Mouse (Mus musculus) forebrain, embryonic 11.5 days (tissue): Measurements from ENCODE around the gene Ubxn7. TPM values are rescaled to one million over a fixed set of nuclear protein-coding genes. Genes with fewer than 3 reads are reported as not detected.

Experiments used
- ATAC-seq: fragments of 200-750 bp; cut with Nextera tagmentation; replicated peaks from 2 replicates; pipeline ENCODE4 v1.8.0; 2017; ENCODE audit warnings: moderate TSS enrichment; ENCODE audit not compliant: low FRiP score
- DNase-seq: peaks from one replicate; pipeline ENCODE4 v3.0.0-alpha.2; 2017; ENCODE audit warnings: low spot score
- H3K27ac ChIP-seq: fragments of 300-500 bp; sonication (generic); 2 replicates; pipeline ENCODE4 v1.5.1; 2014; ENCODE audit warnings: low read depth, low read length
- H3K27me3 ChIP-seq: fragments of 300-500 bp; sonication (generic); 2 replicates; pipeline ENCODE4 v1.6.1; 2014; ENCODE audit warnings: mild to moderate bottlenecking, low read length, mixed read lengths; ENCODE audit not compliant: control insufficient read depth, insufficient read depth
- H3K36me3 ChIP-seq: fragments of 300-500 bp; sonication (generic); 2 replicates; pipeline ENCODE4 v1.6.1; 2014; ENCODE audit warnings: mild to moderate bottlenecking, low read length, moderate library complexity, mixed read lengths; ENCODE audit not compliant: control insufficient read depth, insufficient read depth
- H3K4me1 ChIP-seq: fragments of 300-500 bp; sonication (generic); replicated peaks from 2 replicates; pipeline ENCODE4 v1.6.1; 2014; ENCODE audit warnings: low read length, mixed read lengths; ENCODE audit not compliant: control insufficient read depth, insufficient read depth
- H3K4me2 ChIP-seq: fragments of 300-500 bp; sonication (generic); 2 replicates; pipeline ENCODE4 v1.6.1; 2014; ENCODE audit warnings: low read depth, mild to moderate bottlenecking, low read length, moderate library complexity, mixed read lengths; ENCODE audit not compliant: severe bottlenecking
- H3K4me3 ChIP-seq: fragments of 300-500 bp; sonication (generic); 2 replicates; pipeline ENCODE4 v1.5.1; 2014; ENCODE audit warnings: low read depth, low read length
- H3K9ac ChIP-seq: fragments of 300-500 bp; sonication (generic); 2 replicates; pipeline ENCODE4 v1.6.1; 2014; ENCODE audit warnings: low read length
- H3K9me3 ChIP-seq: fragments of 300-500 bp; sonication (generic); 2 replicates; pipeline ENCODE4 v1.6.1; 2016; ENCODE audit warnings: low read length, mixed read lengths; ENCODE audit not compliant: control insufficient read depth
- WGBS: fragments of 180-500 bp; shearing (Covaris S2); extraction: QIAGEN DNeasy Blood & Tissue Kit; methylation state at CpG from one replicate; pipeline ENCODE4 v1.1.7; 2014; 5-methylcytosine and 5-hydroxymethylcytosine counted together
- polyA plus RNA-seq: library from polyadenylated mRNA; unstranded; fragments of >200 nt; fragmentation: Nextera tagmentation; extraction: Ambion mirVana; gene quantifications from 2 replicates; pipeline ENCODE4 v1.2.1, GENCODE M21; 2014

The Ubxn7 gene
- polyA plus RNA-seq, 1 experiment from 2014 or later: 28.8 TPM

DNA sequence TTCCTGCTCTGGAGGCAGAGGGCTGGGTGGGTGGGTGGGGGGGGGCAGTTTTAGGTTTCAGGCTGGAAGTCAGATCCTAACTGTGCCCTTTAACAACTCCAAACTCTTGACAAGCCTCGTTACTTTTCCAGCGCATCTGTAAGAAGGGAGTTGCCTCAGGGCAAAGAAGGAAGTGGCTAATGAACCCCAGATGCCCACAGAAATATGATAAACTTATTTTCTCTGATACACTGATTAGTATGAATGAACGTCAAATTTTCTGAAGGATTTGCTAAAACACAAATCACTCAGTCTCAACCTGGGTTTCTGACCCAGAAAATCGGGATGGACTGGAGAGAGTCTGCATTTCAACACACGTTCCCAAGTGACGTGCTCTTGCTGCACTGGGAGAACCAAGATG lies 74.6 kb downstream of the Ubxn7 start:
- Histone ChIP-seq H3K4me3 (no peak overlapping the region), H3K9me3 (no peaks in the 10 kb centered on the region), H3K27ac (no peak overlapping the region), H3K9ac (no peak overlapping the region), H3K4me2 (no peak overlapping the region), H3K36me3 (no peaks in the 10 kb centered on the region), H3K27me3 (no peaks in the 10 kb centered on the region), H3K4me1 (no peaks in the 10 kb centered on the region)
- DNase-seq (no peak), ATAC-seq (no peak)
- WGBS: 71% methylated on average over 6 of the region's 6 CpGs

DNA sequence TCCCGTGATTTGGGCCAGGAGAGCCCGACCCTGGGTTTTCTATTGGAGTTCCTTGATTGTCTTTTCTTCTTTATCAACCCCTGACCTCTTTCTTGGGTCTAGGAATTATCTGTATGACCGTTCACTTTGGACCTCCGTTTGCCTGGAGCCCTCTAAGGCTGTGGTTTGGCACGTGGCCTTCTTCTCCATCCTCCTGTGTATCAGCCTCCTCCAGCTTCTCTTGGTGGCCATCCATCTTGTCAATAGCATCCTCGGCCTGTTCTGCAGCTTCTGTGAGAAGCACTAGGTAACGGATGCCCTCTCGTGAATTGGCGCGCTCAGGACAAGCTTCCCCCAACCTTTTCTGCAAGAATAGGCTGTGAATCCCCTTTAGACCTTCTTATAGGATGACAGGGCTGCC lies 75.7 kb downstream of the Ubxn7 start:
- H3K4me2 ChIP-seq: no peak overlapping the region
- ATAC-seq: no peak
- no peaks in the 10 kb centered on the region for H3K4me1 ChIP-seq
- H3K9ac ChIP-seq: no peak overlapping the region
- H3K9me3 ChIP-seq: no peaks in the 10 kb centered on the region
- no peaks in the 10 kb centered on the region for H3K27me3 ChIP-seq
- no peak for DNase-seq
- WGBS: 86% methylated on average over 10 of the region's 10 CpGs
- no peaks in the 10 kb centered on the region for H3K36me3 ChIP-seq
- H3K27ac ChIP-seq: no peak overlapping the region
- H3K4me3 ChIP-seq: no peak overlapping the region

- no peak overlapping the region for H3K4me2 ChIP-seq
- ATAC-seq: no peak
- H3K27ac ChIP-seq: no peak overlapping the region
- DNase-seq: no peak
- no peaks in the 10 kb centered on the region for H3K9me3 ChIP-seq
- 50% methylated on average over 1 of the region's 1 CpGs for WGBS
- no peaks in the 10 kb centered on the region for H3K36me3 ChIP-seq
- no peak overlapping the region for H3K4me3 ChIP-seq
- H3K4me1 ChIP-seq: 0 out of 2 replicates have a peak, but pooled peaks cover 3% of the 10 kb centered on the region
- no peak overlapping the region for H3K9ac ChIP-seq
- H3K27me3 ChIP-seq: no peaks in the 10 kb centered on the region
These were observed 85.4 kb downstream of the Ubxn7 start for GRCm38 (mm10) chr16:32417457-32417856.

DNA sequence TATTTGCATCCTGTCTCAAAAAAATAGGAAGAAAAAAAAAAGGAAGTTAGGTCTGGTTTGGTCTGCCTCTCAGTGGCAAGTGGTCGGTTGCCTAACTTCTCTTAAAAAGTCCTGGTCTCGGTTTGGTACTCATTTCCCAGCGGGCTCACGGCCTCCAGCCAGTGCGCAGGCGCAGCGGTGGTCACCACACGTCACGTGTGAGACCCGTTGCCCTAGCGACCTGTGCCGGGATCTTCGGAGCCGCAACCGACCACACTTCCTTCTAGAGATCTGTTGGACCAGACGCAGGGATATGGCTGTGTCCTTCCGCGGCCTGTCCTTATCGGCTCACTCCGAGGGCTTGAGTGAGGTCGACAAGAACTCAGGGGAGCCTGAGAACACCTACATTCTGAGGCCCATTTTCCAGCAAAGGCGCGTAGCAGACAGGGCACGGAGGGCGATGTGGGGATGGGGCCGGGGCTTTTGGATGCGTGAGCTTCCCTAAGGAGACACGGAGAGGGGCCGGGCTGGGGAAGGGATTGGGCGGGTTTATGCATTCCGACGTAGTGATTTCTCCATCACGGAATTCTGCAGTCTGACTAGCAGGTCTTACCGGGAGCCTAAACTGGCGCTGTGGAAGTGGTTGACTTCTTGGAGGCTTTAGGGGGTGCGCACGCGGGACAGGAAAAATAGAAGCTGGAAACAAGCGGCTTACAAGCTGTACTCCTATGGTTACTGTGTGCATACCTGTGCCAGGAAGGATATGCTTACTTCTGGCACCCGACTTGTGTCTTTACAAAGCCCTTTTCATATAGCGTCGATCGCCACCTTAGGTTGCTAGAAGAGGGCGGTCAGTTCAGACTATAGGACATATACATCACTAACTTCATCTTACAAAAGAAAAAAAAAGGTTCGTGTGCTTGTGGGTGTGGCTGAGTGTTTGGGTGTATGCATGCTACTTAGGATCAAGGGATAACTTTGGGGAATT lies 87.7 kb downstream of the Ubxn7 start, which contains the start of gene Tctex1d2:
TSS of gene Tctex1d2 (plus strand) at position 186 of the 967 bp plus-strand sequence.
- Histone ChIP-seq H3K9ac (peak within 1 kb of the TSS; percentile 87), H3K27ac (peak within 1 kb of the TSS; percentile 85), H3K36me3 (no peaks in the 10 kb centered on the region), H3K27me3 (no peaks in the 10 kb centered on the region), H3K4me3 (peak within 1 kb of the TSS; percentile 69), H3K4me1 (0 out of 2 replicates have a peak, but pooled peaks cover 3% of the 10 kb centered on the region), H3K9me3 (no peaks in the 10 kb centered on the region), H3K4me2 (peak within 1 kb of the TSS; percentile 78)
- 1% methylated on average over 45 of the region's 45 CpGs for WGBS
- DNase-seq (peak; percentile 96), ATAC-seq (peak; percentile 95)

- ATAC-seq (no peak), DNase-seq (no peak)
- Histone ChIP-seq H3K9ac (no peak overlapping the region), H3K4me3 (no peak overlapping the region), H3K27me3 (no peaks in the 10 kb centered on the region), H3K4me1 (peaks cover 2% of the 10 kb centered on the region; the same call in 1 of the 2 replicates), H3K36me3 (no peaks in the 10 kb centered on the region), H3K9me3 (no peaks in the 10 kb centered on the region), H3K27ac (no peak overlapping the region), H3K4me2 (no peak overlapping the region)
- WGBS: 90% methylated on average over 3 of the region's 3 CpGs
These were observed 95.4 kb downstream of the Ubxn7 start for GRCm38 (mm10) chr16:32427506-32427905.

DNA sequence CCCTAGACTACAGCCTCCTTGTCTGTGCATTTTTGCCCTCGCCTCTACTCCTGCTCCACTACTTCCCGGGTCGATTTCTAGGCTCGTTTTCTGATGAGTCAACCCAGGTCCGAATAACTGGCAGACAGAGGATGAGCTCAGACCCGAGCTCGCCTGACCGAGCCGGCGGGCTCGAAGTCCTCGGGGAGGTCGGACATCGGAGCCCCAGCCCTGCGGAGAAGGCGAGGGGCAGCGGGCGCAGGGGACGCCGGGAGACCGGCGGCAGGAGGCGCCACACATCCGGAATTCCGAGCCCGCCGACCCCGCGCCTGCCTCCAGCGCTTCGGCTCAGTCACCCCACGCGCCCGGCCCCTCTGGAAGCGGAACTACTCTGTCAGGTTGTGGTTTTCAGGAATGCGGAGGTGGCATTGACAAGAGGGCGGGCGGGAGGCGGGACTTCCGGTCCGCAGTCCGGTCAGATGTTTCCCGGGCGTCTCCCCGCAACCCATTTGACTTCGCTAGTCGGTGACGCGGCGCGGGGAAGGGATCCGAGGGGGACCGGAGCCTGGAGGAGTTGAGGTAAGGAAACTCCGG lies 98.5 kb downstream of the Ubxn7 start, which contains the start of gene Pcyt1a:
TSS of gene Pcyt1a (plus strand) at position 448 of the 573 bp plus-strand sequence.
- Histone ChIP-seq H3K9ac (peak within 1 kb of the TSS; percentile 82), H3K27ac (peak within 1 kb of the TSS; percentile 80), H3K4me3 (peak within 1 kb of the TSS; percentile 77), H3K4me2 (peak within 1 kb of the TSS; percentile 93), H3K9me3 (no peaks in the 10 kb centered on the region), H3K27me3 (no peaks in the 10 kb centered on the region), H3K4me1 (peaks cover 2% of the 10 kb centered on the region; the same call in 1 of the 2 replicates), H3K36me3 (no peaks in the 10 kb centered on the region)
- WGBS: under 1% methylated on average over 52 of the region's 54 CpGs
- DNase-seq (peak; percentile 96), ATAC-seq (peak; percentile 97)

GRCm38 (mm10) chr16:32431047-32431591 lies 99.1 kb downstream of the Ubxn7 start:
- WGBS: 2% methylated on average over 28 of the region's 28 CpGs
- H3K36me3 ChIP-seq: no peaks in the 10 kb centered on the region
- no peak for DNase-seq
- peaks cover 2% of the 10 kb centered on the region; the same call in 1 of the 2 replicates for H3K4me1 ChIP-seq
- H3K27ac ChIP-seq: peak overlapping the region; percentile 80; the same call in 1 of the 2 replicates
- H3K9ac ChIP-seq: peak overlapping the region; percentile 82
- H3K27me3 ChIP-seq: no peaks in the 10 kb centered on the region
- no peaks in the 10 kb centered on the region for H3K9me3 ChIP-seq
- peak; percentile 85 for ATAC-seq
- peak overlapping the region; percentile 77 for H3K4me3 ChIP-seq
- H3K4me2 ChIP-seq: peak overlapping the region; percentile 93

GRCm38 (mm10) chr16:32431926-32432325 lies 99.9 kb downstream of the Ubxn7 start:
- no peak overlapping the region for H3K27ac ChIP-seq
- peak overlapping the region; percentile 93 for H3K4me2 ChIP-seq
- ATAC-seq (no peak), DNase-seq (no peak)
- no peaks in the 10 kb centered on the region for H3K36me3 ChIP-seq
- no peaks in the 10 kb centered on the region for H3K9me3 ChIP-seq
- WGBS: 88% methylated on average over 1 of the region's 1 CpGs
- 0 out of 2 replicates have a peak overlapping the region, but pooled peaks have one; percentile 77 for H3K4me3 ChIP-seq
- peaks cover 2% of the 10 kb centered on the region; the same call in 1 of the 2 replicates for H3K4me1 ChIP-seq
- H3K27me3 ChIP-seq: no peaks in the 10 kb centered on the region
- H3K9ac ChIP-seq: no peak overlapping the region
